Mouse (Mus musculus): ENCODE measurements around the gene Srp72.

GRCm38 (mm10) chr5:77013171-77013570 is 38.7 kb downstream of the Srp72 start:
- TF ChIP-seq CTCF (conservative IDR thresholded peaks at IDR 0.05; ENCODE audit: low read length) (no peak), NANOG (IDR thresholded peaks at IDR 0.05; ENCODE audit: borderline replicate concordance, low read length) (no peak)
